Mouse (Mus musculus) CH12.LX (cell line): ENCODE data around the gene Cdh23. TPM values are rescaled to one million over a fixed set of nuclear protein-coding genes. Genes with fewer than 3 reads are reported as not detected.

Experiments
- DNase-seq: peaks from one replicate; pipeline ENCODE4 v3.0.0-alpha.2; 2013; ENCODE audit errors: extremely low read depth
- H3K27ac ChIP-seq: 2 replicates; pipeline ENCODE4 v1.5.1; 2012; ENCODE audit warnings: low read depth, mild to moderate bottlenecking, control low read depth, moderate library complexity; ENCODE audit not compliant: insufficient read depth
- H3K27me3 ChIP-seq: replicated peaks from 2 replicates; pipeline ENCODE3; 2012; ENCODE audit warnings: inconsistent platforms
- H3K36me3 ChIP-seq, 2 experiments: replicated peaks in 1 of 2; 2 replicates each; pipeline versions ENCODE3 to v1.6.1; 2012; ENCODE audit warnings: inconsistent platforms in 1 of 2, low read length in 1 of 2, mild to moderate bottlenecking in 1 of 2, mixed read lengths in 1 of 2, moderate library complexity in 1 of 2; ENCODE audit not compliant: control insufficient read depth in 1 of 2, insufficient read depth in 1 of 2
- H3K4me1 ChIP-seq, 2 experiments: 2 replicates each; pipeline ENCODE4 v1.6.1; 2012; ENCODE audit warnings: inconsistent platforms in 1 of 2, moderate library complexity in 1 of 2; ENCODE audit not compliant: insufficient read depth in 2 of 2, control insufficient read depth in 1 of 2
- H3K4me2 ChIP-seq: 2 replicates; pipeline ENCODE4 v1.6.1; 2012; ENCODE audit warnings: low read depth, mild to moderate bottlenecking, control low read depth; ENCODE audit not compliant: poor library complexity, insufficient read depth, severe bottlenecking
- H3K4me3 ChIP-seq, 3 experiments: fragments of 150-350 bp in 1 of 3; sonication (generic) in 1 of 3; replicated peaks in 1 of 3; 2 replicates each; pipeline versions ENCODE3 to v1.5.1; 2011 to 2012; ENCODE audit warnings: low read depth in 2 of 3, low read length in 2 of 3, mild to moderate bottlenecking in 2 of 3, moderate library complexity in 2 of 3, control low read depth in 1 of 3, improper control_type of control experiment in 1 of 3, inconsistent platforms in 1 of 3, mixed read lengths in 1 of 3; ENCODE audit not compliant: poor library complexity in 1 of 3
- H3K79me2 ChIP-seq: replicated peaks from 2 replicates; pipeline ENCODE4 v1.6.1; 2012; ENCODE audit warnings: mild to moderate bottlenecking, moderate library complexity; ENCODE audit not compliant: control insufficient read depth, poor library complexity, insufficient read depth, severe bottlenecking; ENCODE audit errors: extremely low read depth
- H3K9ac ChIP-seq: 2 replicates; pipeline ENCODE4 v1.6.1; 2012; ENCODE audit warnings: low read depth, mild to moderate bottlenecking, control low read depth, moderate library complexity; ENCODE audit not compliant: insufficient read depth
- H3K9me3 ChIP-seq: replicated peaks from 2 replicates; pipeline ENCODE3; 2012; ENCODE audit warnings: low read length, inconsistent platforms, mixed read lengths
- CHD1 ChIP-seq: IDR thresholded peaks from 2 replicates; pipeline ENCODE4 v1.6.1; 2012; ENCODE audit warnings: low read depth, low read length, improper control_type of control experiment, inconsistent platforms
- CTCF ChIP-seq, 2 experiments: IDR thresholded peaks in 1 of 2; conservative IDR thresholded peaks in 1 of 2; 2 replicates each; pipeline ENCODE4 v1.5.1; 2011 to 2012; ENCODE audit warnings: low read depth in 2 of 2, low read length in 2 of 2, improper control_type of control experiment in 1 of 2, inconsistent platforms in 1 of 2, mild to moderate bottlenecking in 1 of 2, moderate library complexity in 1 of 2
- ELF1 ChIP-seq: IDR thresholded peaks from 2 replicates; pipeline ENCODE4 v1.6.1; 2014; ENCODE audit warnings: low read depth, mild to moderate bottlenecking, inconsistent platforms, low read length, improper control_type of control experiment
- EP300 ChIP-seq: IDR thresholded peaks from 2 replicates; pipeline ENCODE4 v1.6.1; 2011; ENCODE audit warnings: low read length, improper control_type of control experiment
- ETS1 ChIP-seq: conservative IDR thresholded peaks from 2 replicates; pipeline ENCODE4 v1.6.1; 2012; ENCODE audit warnings: low read depth, mild to moderate bottlenecking, inconsistent platforms, low read length, improper control_type of control experiment, moderate library complexity
- GABPA ChIP-seq: IDR thresholded peaks from 2 replicates; pipeline ENCODE4 v1.6.1; 2012; ENCODE audit warnings: low read depth, low read length, improper control_type of control experiment, inconsistent platforms; ENCODE audit not compliant: insufficient replicate concordance
- HCFC1 ChIP-seq: IDR thresholded peaks from 2 replicates; pipeline ENCODE4 v1.6.1; 2012; ENCODE audit warnings: low read depth, mild to moderate bottlenecking, inconsistent platforms, low read length, improper control_type of control experiment
- IRF4 ChIP-seq: IDR thresholded peaks from 2 replicates; pipeline ENCODE4 v1.6.1; 2014; ENCODE audit warnings: low read depth, mild to moderate bottlenecking, inconsistent platforms, low read length, improper control_type of control experiment
- JUND ChIP-seq: conservative IDR thresholded peaks from 2 replicates; pipeline ENCODE4 v1.6.1; 2011; ENCODE audit warnings: low read depth, low read length, improper control_type of control experiment
- KAT2A ChIP-seq: IDR thresholded peaks from 2 replicates; pipeline ENCODE4 v1.6.1; 2012; ENCODE audit warnings: low read length, improper control_type of control experiment, inconsistent platforms; ENCODE audit not compliant: insufficient replicate concordance
- MAZ ChIP-seq: IDR thresholded peaks from 2 replicates; pipeline ENCODE4 v1.6.1; 2012; ENCODE audit warnings: low read depth, mild to moderate bottlenecking, inconsistent platforms, low read length, improper control_type of control experiment, moderate library complexity
- MEF2A ChIP-seq: IDR thresholded peaks from 2 replicates; pipeline ENCODE4 v1.6.1; 2014; ENCODE audit warnings: low read depth, mild to moderate bottlenecking, inconsistent platforms, low read length, improper control_type of control experiment, borderline replicate concordance
- MXI1 ChIP-seq: IDR thresholded peaks from 2 replicates; pipeline ENCODE4 v1.6.1; 2011; ENCODE audit warnings: mild to moderate bottlenecking, low read depth, low read length, improper control_type of control experiment
- MYC ChIP-seq: IDR thresholded peaks from 2 replicates; pipeline ENCODE4 v1.6.1; 2011; ENCODE audit warnings: low read depth, mild to moderate bottlenecking, improper control_type of control experiment, low read length
- NELFE ChIP-seq: IDR thresholded peaks from 2 replicates; pipeline ENCODE4 v1.6.1; 2011; ENCODE audit warnings: low read depth, low read length, improper control_type of control experiment
- POLR2A ChIP-seq: IDR thresholded peaks from 2 replicates; pipeline ENCODE4 v1.6.1; 2011; ENCODE audit warnings: low read depth, mild to moderate bottlenecking, improper control_type of control experiment, low read length
- RAD21 ChIP-seq: IDR thresholded peaks from 2 replicates; pipeline ENCODE4 v1.6.1; 2011; ENCODE audit warnings: low read depth, mild to moderate bottlenecking, low read length, improper control_type of control experiment, moderate library complexity
- SIN3A ChIP-seq: IDR thresholded peaks from 2 replicates; pipeline ENCODE4 v1.6.1; 2012; ENCODE audit warnings: low read length, improper control_type of control experiment, inconsistent platforms
- UBTF ChIP-seq: IDR thresholded peaks from 2 replicates; pipeline ENCODE4 v1.6.1; 2012; ENCODE audit warnings: low read depth, mild to moderate bottlenecking, inconsistent platforms, low read length, improper control_type of control experiment, moderate library complexity
- ZKSCAN1 ChIP-seq: IDR thresholded peaks from 2 replicates; pipeline ENCODE4 v1.6.1; 2012; ENCODE audit warnings: low read depth, inconsistent platforms, low read length, improper control_type of control experiment, borderline replicate concordance
- dilution Hi-C: fragments of 300-500 bp; cut with MboI; formaldehyde crosslinking; loops from 2 replicates; pipeline ENCODE4 v1.14.3; 2020; ENCODE audit warnings: low sequenced_read_pairs; ENCODE audit not compliant: extremely low pct_unique_long_range_greater_than_20kb, extremely low pct_ligation_motif_present
- in situ Hi-C: fragments of 300-500 bp; cut with MboI; formaldehyde crosslinking; loops from 3 replicates; pipeline ENCODE4 v1.14.3; 2019; ENCODE audit warnings: low sequenced_read_pairs, low pct_ligation_motif_present, low pct_unique_long_range_greater_than_20kb, mixed read lengths
- polyA plus RNA-seq: library from polyadenylated mRNA; unstranded; fragments of >175 nt; gene quantifications from 2 replicates; pipeline ENCODE4 v1.2.1, GENCODE M21; 2012; ENCODE audit warnings: low read depth; ENCODE audit not compliant: insufficient read length
- total RNA-seq, 2 experiments: library from RNA; depleted of rRNA; stranded (reverse); fragments of 300-350 nt in 1 of 2; fragments of >200 nt in 1 of 2; gene quantifications; 2 replicates each; pipeline ENCODE4 v1.2.3; 2012 to 2014

Cdh23 gene
- total and polyA plus RNA-seq, 3 experiments, result 0.20 to 0.73 (median 0.30) TPM

- Histone ChIP-seq H3K79me2 (no peaks in the 10 kb centered on the region), H3K9me3 (peaks cover 13% of the 10 kb centered on the region), H3K4me1 (no peaks in the 10 kb centered on the region), H3K9ac (no peak overlapping the region), H3K36me3 (no peaks in the 10 kb centered on the region), H3K4me3 (no peak overlapping the region), H3K4me2 (no peak overlapping the region), H3K27ac (no peak overlapping the region), H3K27me3 (peaks cover 92% of the 10 kb centered on the region)
- dilution Hi-C loops (no loop called here), in situ Hi-C loops (no loop called here)
- TF ChIP-seq RAD21, result no peak
- DNase-seq, result no peak
Measured at GRCm38 (mm10) chr10:60574851-60575250, 121.4 kb downstream of the Cdh23 start.

GRCm38 (mm10) chr10:60571491-60571890, 124.8 kb downstream of the Cdh23 start:
- no peaks in the 10 kb centered on the region for H3K79me2 ChIP-seq
- no peak overlapping the region for H3K9ac ChIP-seq
- peaks cover 9% of the 10 kb centered on the region for H3K9me3 ChIP-seq
- dilution Hi-C loops (no loop called here), in situ Hi-C loops (no loop called here)
- no peak overlapping the region for H3K27ac ChIP-seq
- H3K36me3 ChIP-seq, result no peaks in the 10 kb centered on the region
- peaks cover 0 to 7% of the 10 kb centered on the region in 2 experiments; a peak in 1 of 4 replicates for H3K4me1 ChIP-seq
- peaks cover 96% of the 10 kb centered on the region for H3K27me3 ChIP-seq
- DNase-seq, result no peak
- H3K4me2 ChIP-seq, result no peak overlapping the region
- H3K4me3 ChIP-seq, result no peak overlapping the region
- TF ChIP-seq ETS1 (no peak), MEF2A (no peak), UBTF (no peak), KAT2A (no peak), RAD21 (no peak), IRF4 (no peak), HCFC1 (no peak), CTCF (conservative IDR thresholded peaks at IDR 0.05 in 1 of 2, IDR thresholded peaks at IDR 0.05 in 1 of 2; ENCODE audit: low read depth in 2 of 2, low read length in 2 of 2) (no peak), ZKSCAN1 (no peak), SIN3A (no peak), MYC (no peak), JUND (no peak), GABPA (no peak), CHD1 (no peak), NELFE (no peak), POLR2A (no peak), MXI1 (no peak), EP300 (no peak), ELF1 (no peak), MAZ (no peak)
- TF ChIP-seq, all 38 proteins: peak for 0
